Mouse (Mus musculus): Measurements from ENCODE around the gene Vmn1r137. TPM values are rescaled to one million over a fixed set of nuclear protein-coding genes. Genes with fewer than 3 reads are reported as not detected.

Gene Vmn1r137
- polyA plus RNA-seq (2015; fragmentation: Nextera tagmentation; extraction: Ambion mirVana): not detected in 2 replicates

GRCm38 (mm10) chr7:21994287-21994686 is at the start of gene Vmn1r137:
TSS of gene Vmn1r137 (plus strand) at chr7:21994587.

GRCm38 (mm10) chr7:22028797-22029196 is 34.4 kb downstream of the Vmn1r137 start, which contains the start of gene Vmn1r138:
TSS of gene Vmn1r138 (minus strand) at chr7:22028897.

Other genes starting within 250 kb of the Vmn1r137 start
- gene Gm4175, start 233.1 kb upstream of the Vmn1r137 start, polyA plus RNA-seq (2015; fragmentation: Nextera tagmentation; extraction: Ambion mirVana): not detected in 2 replicates
- not detected in 2 replicates for gene Gm4177, start 197.9 kb upstream of the Vmn1r137 start, polyA plus RNA-seq (2015; fragmentation: Nextera tagmentation; extraction: Ambion mirVana)
- gene Vmn1r135, start 162.2 kb upstream of the Vmn1r137 start, polyA plus RNA-seq (2015; fragmentation: Nextera tagmentation; extraction: Ambion mirVana): not detected in 2 replicates
- not detected in 2 replicates for gene Gm5725, start 150.3 kb upstream of the Vmn1r137 start, polyA plus RNA-seq (2015; fragmentation: Nextera tagmentation; extraction: Ambion mirVana)
- gene Gm5891, start 73.3 kb upstream of the Vmn1r137 start, polyA plus RNA-seq (2015; fragmentation: Nextera tagmentation; extraction: Ambion mirVana): not detected in 2 replicates
- not detected in 2 replicates for gene Vmn1r138, start 34.3 kb downstream of the Vmn1r137 start, polyA plus RNA-seq (2015; fragmentation: Nextera tagmentation; extraction: Ambion mirVana)
- not detected in 2 replicates for gene Gm6176, start 61.7 kb downstream of the Vmn1r137 start, polyA plus RNA-seq (2015; fragmentation: Nextera tagmentation; extraction: Ambion mirVana)
- gene Vmn1r139, start 74.5 kb downstream of the Vmn1r137 start, polyA plus RNA-seq (2015; fragmentation: Nextera tagmentation; extraction: Ambion mirVana): not detected in 2 replicates
- not detected in 2 replicates for gene Gm16451, start 123.7 kb downstream of the Vmn1r137 start, polyA plus RNA-seq (2015; fragmentation: Nextera tagmentation; extraction: Ambion mirVana)
- gene Gm10666, start 140.2 kb downstream of the Vmn1r137 start, polyA plus RNA-seq (2015; fragmentation: Nextera tagmentation; extraction: Ambion mirVana): not detected in 2 replicates
- gene Vmn1r142, start 169.4 kb downstream of the Vmn1r137 start, polyA plus RNA-seq (2015; fragmentation: Nextera tagmentation; extraction: Ambion mirVana): not detected in 2 replicates
- gene Vmn1r143, start 194.8 kb downstream of the Vmn1r137 start, polyA plus RNA-seq (2015; fragmentation: Nextera tagmentation; extraction: Ambion mirVana): not detected in 2 replicates
- not detected in 2 replicates for gene Gm8653, start 206.7 kb downstream of the Vmn1r137 start, polyA plus RNA-seq (2015; fragmentation: Nextera tagmentation; extraction: Ambion mirVana)
- not detected in 2 replicates for gene Gm8453, start 234.9 kb downstream of the Vmn1r137 start, polyA plus RNA-seq (2015; fragmentation: Nextera tagmentation; extraction: Ambion mirVana)

All from spleen, postnatal 0 days (tissue).